Mouse (Mus musculus) adrenal gland, postnatal 10 days (tissue): ENCODE data around the gene Mad1l1. TPM values are rescaled to one million over a fixed set of nuclear protein-coding genes. Genes with fewer than 3 reads are reported as not detected.
"Not testable (repeated sequence)": the region's sequence is repeated elsewhere in the genome, so short reads cannot be mapped to it uniquely, and the experiment has no call there.

Experiments used
- DNase-seq: peaks from one replicate; pipeline ENCODE4 v3.0.0; 2021; ENCODE audit warnings: mixed read lengths
- long read RNA-seq, 2 experiments: library from polyadenylated mRNA; stranded (forward); transcript quantifications; one replicate each; pipeline ENCODE4 v2.0.0; 2021
- total RNA-seq, 2 experiments: library from RNA; stranded (reverse); gene quantifications; 2 replicates each; pipeline ENCODE4 v1.2.3; 2021

The Mad1l1 gene
- total RNA-seq: 10 to 100 TPM; 20.3 to 22.3 TPM
- long read RNA-seq, experiment 1, transcript Mad1l1-201 (18 exons, 2,640 nt): major isoform, 16 of 37 reads
- long read RNA-seq, experiment 1, partial matches to known transcripts: 4 of 37 reads
- long read RNA-seq, experiment 1, other reads (novel, unspliced or antisense): 17 of 37 reads
- long read RNA-seq, experiment 2, transcript Mad1l1-201 (18 exons, 2,640 nt): major isoform, 16 of 30 reads
- long read RNA-seq, experiment 2, partial matches to known transcripts: 1 of 30 reads
- long read RNA-seq, experiment 2, other reads (novel, unspliced or antisense): 13 of 30 reads

- peak; percentile 95 for DNase-seq
These were observed at the start of gene Mad1l1, which contains the start of gene Nudt1 for GRCm38 (mm10) chr5:140321042-140321755. Gene Mad1l1, minus strand, starts transcription at chr5:140321552. Gene Nudt1, plus strand, starts transcription at chr5:140321656.

GRCm38 (mm10) chr5:140370446-140371254 is 49.3 kb upstream of the Mad1l1 start:
- DNase-seq: peak; percentile 20

- DNase-seq: no peak
These were observed 48.1 kb upstream of the Mad1l1 start for GRCm38 (mm10) chr5:140369466-140369865.

- no peak for DNase-seq
These were observed 47.6 kb upstream of the Mad1l1 start for GRCm38 (mm10) chr5:140368926-140369325.

GRCm38 (mm10) chr5:140368126-140368525 is 46.8 kb upstream of the Mad1l1 start:
- DNase-seq: not testable (repeated sequence)

GRCm38 (mm10) chr5:140364415-140364814 is 43.1 kb upstream of the Mad1l1 start:
- no peak for DNase-seq

- no peak for DNase-seq
These were observed 38.8 kb upstream of the Mad1l1 start for GRCm38 (mm10) chr5:140359930-140360674.

- DNase-seq: no peak
These were observed 36.1 kb upstream of the Mad1l1 start for GRCm38 (mm10) chr5:140357466-140357865.

- DNase-seq: no peak
These were observed 34.6 kb upstream of the Mad1l1 start for GRCm38 (mm10) chr5:140355934-140356333.

GRCm38 (mm10) chr5:140352352-140352751 is 31.0 kb upstream of the Mad1l1 start:
- no peak for DNase-seq

- DNase-seq: no peak
These were observed 29.6 kb upstream of the Mad1l1 start for GRCm38 (mm10) chr5:140350731-140351497.

- no peak for DNase-seq
These were observed 28.5 kb upstream of the Mad1l1 start for GRCm38 (mm10) chr5:140349882-140350281.

GRCm38 (mm10) chr5:140346050-140346449 is 24.7 kb upstream of the Mad1l1 start:
- no peak for DNase-seq

- no peak for DNase-seq
These were observed 23.9 kb upstream of the Mad1l1 start for GRCm38 (mm10) chr5:140345244-140345643.

GRCm38 (mm10) chr5:140342880-140343279 is 21.5 kb upstream of the Mad1l1 start:
- no peak for DNase-seq

- no peak for DNase-seq
These were observed 18.5 kb upstream of the Mad1l1 start for GRCm38 (mm10) chr5:140339836-140340235.

GRCm38 (mm10) chr5:140338779-140339178 is 17.4 kb upstream of the Mad1l1 start:
- DNase-seq: no peak

GRCm38 (mm10) chr5:140336680-140337079 is 15.3 kb upstream of the Mad1l1 start:
- peak; percentile 59 for DNase-seq

- DNase-seq: no peak
These were observed 12.3 kb upstream of the Mad1l1 start for GRCm38 (mm10) chr5:140333631-140334030.

GRCm38 (mm10) chr5:140332519-140332918 is 11.2 kb upstream of the Mad1l1 start:
- no peak for DNase-seq
